Comparison of ENCODE assay signal across 38 mouse cellular contexts in genomic region chr13:45106480-45106879, GRCm38 (mm10). TPM values are rescaled to one million over a fixed set of nuclear protein-coding genes. Genes with fewer than 3 reads are reported as not detected.
"Had no signal": no experiment of that assay in that cellular context is flagged by ENCODE, and none has a peak within 500 bp of the region (broad histone marks: within the 10 kb centered on the region; RNA-seq: fewer than 3 reads in every experiment).

No protein-coding gene starts in this region.

- DNase-seq: left cerebral cortex, postnatal 4 days; liver; liver, embryonic 13.5 days; liver, postnatal 0 days; lung, adult 18-20 months; lung, adult 2 months; lung, embryonic 14.5 days; lung, postnatal 10 days; lung, postnatal 14 days; lung, postnatal 36 days; lung, postnatal 4 days; midbrain, embryonic 14.5 days had no signal

- H3K4me3 ChIP-seq: limb, embryonic 10.5 days; limb, embryonic 12.5 days; limb, embryonic 13.5 days; limb, embryonic 15.5 days; liver, embryonic 12.5 days; liver, embryonic 13.5 days; liver, embryonic 15.5 days; lung, embryonic 15.5 days; midbrain, embryonic 10.5 days; midbrain, embryonic 12.5 days; midbrain, embryonic 13.5 days; midbrain, embryonic 15.5 days; myocyte; neural tube, embryonic 12.5 days; neural tube, embryonic 13.5 days had no signal

- H3K9me3 ChIP-seq: limb, embryonic 10.5 days; limb, embryonic 12.5 days; limb, embryonic 13.5 days; limb, embryonic 15.5 days; liver, embryonic 12.5 days; liver, embryonic 13.5 days; liver, embryonic 15.5 days; lung, embryonic 15.5 days; megakaryocyte, embryonic 14.5 days; midbrain, embryonic 10.5 days; midbrain, embryonic 12.5 days; midbrain, embryonic 13.5 days; midbrain, embryonic 15.5 days; neural tube, embryonic 12.5 days; neural tube, embryonic 13.5 days had no signal

- H3K9ac ChIP-seq: limb, embryonic 12.5 days; limb, embryonic 13.5 days; limb, embryonic 15.5 days; liver, embryonic 12.5 days; liver, embryonic 13.5 days; liver, embryonic 14.5 days; liver, embryonic 15.5 days; liver, postnatal 0 days; lung, embryonic 14.5 days; lung, embryonic 15.5 days; midbrain, embryonic 12.5 days; midbrain, embryonic 13.5 days; midbrain, embryonic 15.5 days; neural tube, embryonic 12.5 days; neural tube, embryonic 13.5 days had no signal

- H3K4me2 ChIP-seq: limb, embryonic 12.5 days; limb, embryonic 13.5 days; limb, embryonic 15.5 days; liver, embryonic 11.5 days; liver, embryonic 12.5 days; liver, embryonic 13.5 days; liver, embryonic 15.5 days; lung, embryonic 14.5 days; lung, embryonic 15.5 days; midbrain, embryonic 11.5 days; midbrain, embryonic 12.5 days; midbrain, embryonic 13.5 days; midbrain, embryonic 15.5 days; neural tube, embryonic 12.5 days; neural tube, embryonic 13.5 days had no signal

- H3K27ac ChIP-seq: limb, embryonic 10.5 days; limb, embryonic 12.5 days; limb, embryonic 13.5 days; limb, embryonic 15.5 days; liver, embryonic 12.5 days; liver, embryonic 13.5 days; liver, embryonic 14.5 days; liver, embryonic 15.5 days; lung, embryonic 15.5 days; midbrain, embryonic 10.5 days; midbrain, embryonic 12.5 days; midbrain, embryonic 13.5 days; midbrain, embryonic 15.5 days; neural tube, embryonic 12.5 days; neural tube, embryonic 13.5 days had no signal

- H3K27me3 ChIP-seq: limb, embryonic 15.5 days; lung, embryonic 15.5 days; midbrain, embryonic 13.5 days; midbrain, embryonic 15.5 days; neural tube, embryonic 12.5 days; neural tube, embryonic 13.5 days had no signal

- H3K36me3 ChIP-seq: limb, embryonic 10.5 days; limb, embryonic 12.5 days; limb, embryonic 13.5 days; limb, embryonic 15.5 days; liver, embryonic 12.5 days; liver, embryonic 13.5 days; liver, embryonic 15.5 days; lung, embryonic 15.5 days; midbrain, embryonic 10.5 days; midbrain, embryonic 12.5 days; midbrain, embryonic 13.5 days; midbrain, embryonic 15.5 days; neural tube, embryonic 12.5 days; neural tube, embryonic 13.5 days had no signal

- H3K4me1 ChIP-seq: limb, embryonic 13.5 days; limb, embryonic 15.5 days; liver, embryonic 12.5 days; liver, embryonic 13.5 days; liver, embryonic 15.5 days; midbrain, embryonic 12.5 days; midbrain, embryonic 13.5 days; midbrain, embryonic 15.5 days; neural tube, embryonic 12.5 days; neural tube, embryonic 13.5 days had no signal

- ATAC-seq: liver, embryonic 12.5 days; liver, postnatal 0 days; lung, postnatal 0 days; midbrain, embryonic 13.5 days; midbrain, embryonic 15.5 days; midbrain, embryonic 16.5 days had no signal

RNA-seq across cellular contexts. Expression of gene Gm9817, which starts 28.0 kb away (rescaled TPM):
- polyA plus RNA-seq: limb, embryonic 10.5 days; limb, embryonic 11.5 days; limb, embryonic 12.5 days; limb, embryonic 13.5 days; liver, adult 2 months; liver, embryonic 11.5 days; liver, embryonic 12.5 days; liver, embryonic 13.5 days; liver, embryonic 14.5 days; liver, embryonic 15.5 days; liver, embryonic 16.5 days; liver, postnatal 0 days; lung, embryonic 14.5 days; lung, embryonic 15.5 days; lung, embryonic 16.5 days; midbrain, embryonic 10.5 days; midbrain, embryonic 12.5 days; midbrain, embryonic 13.5 days; midbrain, embryonic 14.5 days; midbrain, embryonic 16.5 days; midbrain, postnatal 0 days; neural tube, embryonic 11.5 days; neural tube, embryonic 12.5 days; neural tube, embryonic 13.5 days had no signal
